In the genomic region with DNA sequence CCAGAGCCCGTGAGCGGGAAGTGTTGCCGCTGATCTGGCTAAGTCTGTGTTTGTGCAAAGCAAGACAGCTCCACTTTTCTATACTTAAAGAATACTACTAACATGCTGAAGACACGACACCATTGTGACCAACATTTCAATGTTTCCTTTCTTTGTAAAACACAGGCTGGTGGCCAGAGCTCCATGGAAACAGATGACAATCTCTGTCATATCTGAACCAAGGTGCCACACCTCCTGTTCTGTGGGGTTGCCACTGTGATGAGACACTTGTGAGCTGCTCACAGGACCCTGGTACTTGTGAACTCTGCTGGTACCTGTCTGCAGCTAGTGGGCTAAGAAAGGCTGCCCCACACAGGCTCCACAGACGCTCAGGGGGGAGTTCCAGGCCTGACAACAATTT, we compare ENCODE assay signal across 11 mouse cellular contexts.
"Had no signal": no experiment of that assay in that cellular context is flagged by ENCODE, and none has a peak within 500 bp of the region (broad histone marks: within the 10 kb centered on the region; RNA-seq: fewer than 3 reads in every experiment).

No protein-coding gene starts in this region.

- H3K27ac ChIP-seq: limb, embryonic 13.5 days; liver, embryonic 15.5 days; macrophage; midbrain, embryonic 12.5 days had no signal

- DNase-seq: kidney, adult 2 months; kidney, postnatal 14 days; left cerebral cortex, postnatal 4 days; lung, embryonic 14.5 days; thymus, postnatal 36 days had no signal

- H3K9me3 ChIP-seq: kidney, embryonic 15.5 days; limb, embryonic 13.5 days; liver, embryonic 15.5 days; midbrain, embryonic 12.5 days had no signal

- H3K4me2 ChIP-seq: kidney, embryonic 15.5 days; limb, embryonic 13.5 days; liver, embryonic 15.5 days; lung, embryonic 14.5 days; midbrain, embryonic 12.5 days had no signal

- ATAC-seq: midbrain, embryonic 16.5 days had no signal

- H3K4me3 ChIP-seq: kidney, embryonic 15.5 days; limb, embryonic 13.5 days; liver, embryonic 15.5 days; midbrain, embryonic 12.5 days had no signal

- H3K9ac ChIP-seq: kidney, embryonic 15.5 days; limb, embryonic 13.5 days; liver, embryonic 15.5 days; lung, embryonic 14.5 days; midbrain, embryonic 12.5 days had no signal

- H3K27me3 ChIP-seq: kidney, embryonic 15.5 days; liver, embryonic 15.5 days had no signal
